Mouse (Mus musculus) limb, embryonic 11.5 days (tissue): ENCODE results near the gene Usp35. TPM values are rescaled to one million over a fixed set of nuclear protein-coding genes. Genes with fewer than 3 reads are reported as not detected.

Source experiments
- ATAC-seq: fragments of 200-750 bp; cut with Nextera tagmentation; 2 replicates; pipeline ENCODE4 v1.8.0; 2017; ENCODE audit warnings: low read depth; ENCODE audit not compliant: insufficient number of reproducible peaks, low FRiP score, low TSS enrichment
- DNase-seq: peaks from one replicate; pipeline ENCODE4 v3.0.0-alpha.2; 2015; ENCODE audit warnings: low spot score
- H3K27ac ChIP-seq: fragments of 300-500 bp; sonication (generic); replicated peaks from 2 replicates; pipeline ENCODE4 v1.5.1; 2014; ENCODE audit warnings: low read depth, mild to moderate bottlenecking, low read length
- H3K27me3 ChIP-seq: fragments of 300-500 bp; sonication (generic); 2 replicates; pipeline ENCODE4 v1.6.1; 2014; ENCODE audit warnings: mild to moderate bottlenecking, low read length, mixed read lengths; ENCODE audit not compliant: control insufficient read depth, insufficient read depth
- H3K36me3 ChIP-seq: fragments of 300-500 bp; sonication (generic); 2 replicates; pipeline ENCODE4 v1.6.1; 2014; ENCODE audit warnings: mild to moderate bottlenecking, low read length, moderate library complexity, mixed read lengths; ENCODE audit not compliant: control insufficient read depth, insufficient read depth
- H3K4me1 ChIP-seq: fragments of 300-500 bp; sonication (generic); 2 replicates; pipeline ENCODE4 v1.6.1; 2014; ENCODE audit warnings: low read length, mixed read lengths; ENCODE audit not compliant: control insufficient read depth, insufficient read depth
- H3K4me2 ChIP-seq: fragments of 300-500 bp; sonication (generic); 2 replicates; pipeline ENCODE4 v1.6.1; 2014; ENCODE audit warnings: low read depth, mild to moderate bottlenecking, moderate library complexity; ENCODE audit not compliant: severe bottlenecking
- H3K4me3 ChIP-seq: fragments of 300-500 bp; sonication (generic); 2 replicates; pipeline ENCODE4 v1.5.1; 2014; ENCODE audit warnings: low read depth, low read length
- H3K9ac ChIP-seq: fragments of 300-500 bp; sonication (generic); 2 replicates; pipeline ENCODE4 v1.6.1; 2014; ENCODE audit warnings: mild to moderate bottlenecking, low read length
- H3K9me3 ChIP-seq: fragments of 300-500 bp; sonication (generic); 2 replicates; pipeline ENCODE4 v1.6.1; 2016; ENCODE audit warnings: low read length; ENCODE audit not compliant: control insufficient read depth
- WGBS: fragments of 180-500 bp; shearing (Covaris S2); extraction: QIAGEN DNeasy Blood & Tissue Kit; methylation state at CpG from one replicate; pipeline ENCODE4 v1.1.7; 2014; 5-methylcytosine and 5-hydroxymethylcytosine counted together
- polyA plus RNA-seq: library from polyadenylated mRNA; unstranded; fragments of >200 nt; fragmentation: Nextera tagmentation; extraction: Ambion mirVana; gene quantifications from 2 replicates; pipeline ENCODE4 v1.2.1, GENCODE M21; 2014

Usp35 gene
- polyA plus RNA-seq, 1 experiment from 2014 or later: 2.5 TPM

DNA sequence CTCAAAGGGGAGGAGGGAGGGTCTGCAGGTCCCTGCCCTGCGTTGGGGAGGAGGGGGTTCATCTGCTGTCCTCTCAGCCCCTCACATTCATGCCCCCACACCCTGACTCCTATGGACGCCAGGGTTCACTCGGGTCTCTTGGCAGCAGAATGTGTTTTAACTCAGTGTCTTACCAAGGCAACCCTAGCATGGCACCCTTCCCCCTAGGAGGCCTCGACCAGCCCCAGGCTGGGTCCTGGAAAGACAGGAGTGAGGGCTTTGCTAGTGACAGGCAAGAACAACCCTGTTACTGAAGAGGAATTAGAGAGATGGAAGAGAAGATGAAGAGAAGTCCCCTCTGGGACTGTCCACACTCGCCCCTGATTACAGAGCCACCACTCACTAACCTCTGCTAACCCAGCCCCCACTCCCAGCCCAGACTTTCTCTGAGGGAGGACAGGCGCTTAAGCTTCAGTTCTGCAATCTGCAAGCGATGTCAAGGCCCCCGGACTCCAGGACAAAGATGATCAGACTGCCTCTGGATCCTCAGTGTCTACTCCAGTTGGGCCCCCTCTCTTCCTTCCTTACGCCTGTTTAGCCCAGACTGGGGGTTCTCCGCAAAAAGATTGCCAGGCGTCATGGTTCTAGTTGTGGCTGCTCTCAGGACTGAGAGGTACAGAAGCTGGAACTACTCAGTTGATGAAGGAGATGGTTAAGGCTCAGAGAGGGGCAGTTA lies 732 bp downstream of the Usp35 start:
- peak overlapping the region; percentile 56 for H3K4me2 ChIP-seq
- WGBS: 71% methylated on average over 11 of the region's 11 CpGs
- H3K27ac ChIP-seq: no peak overlapping the region

DNA sequence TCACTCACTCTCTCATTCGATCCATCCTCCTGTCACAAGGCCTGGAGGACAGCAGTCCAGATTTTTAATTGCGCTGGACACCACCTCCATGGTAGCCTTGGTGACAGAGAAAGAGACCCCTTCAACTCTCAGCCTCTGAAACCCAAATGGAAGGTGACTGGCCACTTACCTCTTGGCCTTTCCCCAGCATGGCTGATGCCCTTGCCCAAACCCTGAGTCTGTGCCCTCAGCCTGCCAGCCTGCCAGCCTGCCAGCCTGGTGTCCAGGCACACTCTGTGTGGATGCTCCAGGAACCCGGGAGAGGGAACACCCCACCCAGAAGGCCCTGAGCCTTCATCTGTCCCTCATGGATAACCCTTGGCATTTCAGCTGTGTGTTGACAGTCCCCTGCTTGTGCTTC lies 2.1 kb downstream of the Usp35 start:
- Histone ChIP-seq H3K4me1 (peaks cover 13% of the 10 kb centered on the region), H3K9me3 (no peaks in the 10 kb centered on the region), H3K9ac (no peak overlapping the region), H3K36me3 (no peaks in the 10 kb centered on the region), H3K4me3 (no peak overlapping the region), H3K27me3 (peaks cover 21% of the 10 kb centered on the region), H3K27ac (no peak overlapping the region), H3K4me2 (no peak overlapping the region)
- 87% methylated on average over 3 of the region's 3 CpGs for WGBS
- no peak for ATAC-seq
- no peak for DNase-seq

More for the DNA sequence above, 732 bp downstream of the Usp35 start:
- Histone ChIP-seq H3K9ac (peak overlapping the region; percentile 12), H3K36me3 (no peaks in the 10 kb centered on the region), H3K4me1 (peaks cover 6% of the 10 kb centered on the region; the same call in 1 of the 2 replicates), H3K9me3 (no peaks in the 10 kb centered on the region), H3K27me3 (peaks cover 7% of the 10 kb centered on the region), H3K4me3 (peak overlapping the region; percentile 80)
- ATAC-seq (no peak), DNase-seq (no peak)

DNA sequence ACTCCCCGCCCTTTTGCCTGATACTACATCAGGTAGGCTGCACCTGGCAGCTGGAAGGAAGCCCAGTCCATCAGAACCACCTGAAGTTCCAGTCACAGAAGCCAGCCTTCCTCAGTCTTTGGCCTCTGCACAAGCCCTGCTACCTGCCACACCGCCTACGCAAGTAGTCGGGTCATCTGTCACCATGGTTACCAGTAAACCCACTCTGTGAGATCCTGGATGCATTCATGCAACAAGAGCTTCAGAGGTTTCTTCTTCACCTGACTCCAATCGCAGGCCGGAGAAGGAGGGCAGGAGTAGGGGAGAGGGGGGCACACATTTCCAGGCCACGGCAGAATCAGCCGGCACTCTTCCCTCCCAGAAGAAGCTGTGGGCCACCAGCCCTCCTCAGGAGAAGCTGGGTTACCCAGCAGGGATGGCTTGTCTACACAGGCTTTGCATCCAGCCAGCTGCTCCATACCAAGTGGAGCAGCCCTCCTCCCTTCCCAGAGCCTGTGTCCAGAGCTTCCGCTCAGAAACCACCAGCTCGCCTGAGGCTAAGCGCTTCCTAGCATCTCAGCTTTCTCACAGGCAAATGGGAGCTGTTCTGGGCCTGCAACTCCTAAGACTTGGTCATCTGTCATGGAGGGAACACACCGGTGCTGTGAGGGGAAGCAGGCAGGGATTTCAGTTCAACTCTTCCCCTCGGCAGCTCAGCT lies 2.8 kb downstream of the Usp35 start:
- Histone ChIP-seq H3K27ac (no peak overlapping the region), H3K36me3 (no peaks in the 10 kb centered on the region), H3K4me1 (peaks cover 13% of the 10 kb centered on the region), H3K9me3 (no peaks in the 10 kb centered on the region), H3K27me3 (peaks cover 28% of the 10 kb centered on the region), H3K4me2 (no peak overlapping the region), H3K4me3 (no peak overlapping the region), H3K9ac (no peak overlapping the region)
- no peak for ATAC-seq
- 76% methylated on average over 13 of the region's 13 CpGs for WGBS
- DNase-seq: no peak

DNA sequence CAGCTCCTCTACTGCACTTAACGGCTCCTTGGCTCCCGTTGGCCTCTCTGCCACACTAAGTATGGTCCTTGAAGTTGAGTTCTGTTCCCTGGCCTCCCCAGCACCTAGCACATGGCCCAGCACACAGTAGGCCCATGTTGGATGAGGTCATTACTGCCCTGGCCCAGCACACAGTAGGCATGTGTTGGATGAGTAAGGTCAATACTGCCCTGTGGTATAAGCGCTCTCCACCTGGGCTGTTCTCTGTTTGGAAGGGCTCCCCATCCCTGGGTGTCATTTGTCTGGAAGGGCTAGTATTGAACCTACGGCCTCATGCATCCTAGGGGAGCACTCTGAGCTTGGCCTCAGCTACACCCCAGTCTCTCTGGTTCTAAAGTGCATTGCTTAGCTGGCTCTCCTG lies 4.4 kb downstream of the Usp35 start:
- H3K9ac ChIP-seq: no peak overlapping the region
- H3K4me1 ChIP-seq: peaks cover 10% of the 10 kb centered on the region
- H3K36me3 ChIP-seq: no peaks in the 10 kb centered on the region
- H3K27ac ChIP-seq: no peak overlapping the region
- DNase-seq: no peak
- no peak overlapping the region for H3K4me3 ChIP-seq
- H3K9me3 ChIP-seq: no peaks in the 10 kb centered on the region
- no peak for ATAC-seq
- H3K4me2 ChIP-seq: no peak overlapping the region
- H3K27me3 ChIP-seq: peaks cover 29% of the 10 kb centered on the region
- WGBS: 94% methylated on average over 4 of the region's 4 CpGs

DNA sequence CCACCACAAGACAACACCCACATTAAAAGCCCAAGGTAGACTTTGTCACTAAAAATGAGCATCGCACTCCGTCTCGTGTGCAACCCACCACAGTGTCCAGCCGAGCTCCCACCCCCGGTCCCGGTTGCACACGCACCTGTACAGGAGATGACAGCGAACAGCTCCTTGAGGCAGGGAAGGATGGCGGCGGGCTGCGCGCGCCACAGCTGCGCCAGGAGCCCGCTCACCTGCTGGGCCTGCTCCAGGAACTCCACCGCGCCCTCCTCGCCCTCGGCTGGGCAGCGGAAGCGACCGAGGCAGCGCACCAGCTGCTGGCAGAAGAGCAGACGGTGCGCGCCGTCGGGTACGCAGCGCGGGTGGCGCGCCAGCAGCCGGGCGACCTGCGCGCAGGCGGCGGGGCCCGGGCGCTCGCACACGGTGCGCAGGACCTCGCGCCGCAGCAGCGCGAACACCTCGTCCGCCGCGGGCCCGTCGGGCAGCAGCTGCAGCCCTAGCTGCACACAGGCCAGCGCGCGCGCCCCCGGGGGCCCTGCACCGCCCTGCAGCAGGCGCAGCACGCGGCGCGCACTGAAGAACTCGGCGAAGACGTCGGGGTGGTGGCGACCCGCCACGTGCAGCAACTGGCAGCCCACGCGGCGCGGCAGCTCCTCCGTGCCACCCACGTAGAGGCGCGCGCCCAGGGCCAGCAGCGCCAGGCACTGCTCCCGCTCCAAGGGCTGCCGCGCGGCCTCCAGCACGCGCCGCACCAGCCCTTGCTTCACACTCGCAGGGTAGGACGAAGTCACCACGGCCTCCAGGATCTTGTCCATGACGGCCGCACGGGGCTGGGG lies 6.4 kb downstream of the Usp35 start:
- Histone ChIP-seq H3K27me3 (peaks cover 29% of the 10 kb centered on the region), H3K4me3 (peak overlapping the region; percentile 24), H3K9me3 (no peaks in the 10 kb centered on the region), H3K9ac (peak overlapping the region; percentile 37; the same call in 1 of the 2 replicates), H3K27ac (no peak overlapping the region), H3K4me1 (peaks cover 7% of the 10 kb centered on the region), H3K36me3 (no peaks in the 10 kb centered on the region), H3K4me2 (peak overlapping the region; percentile 56)
- peak; percentile 46 for DNase-seq
- ATAC-seq: peak; percentile 32; the same call in 1 of the 2 replicates
- 12% methylated on average over 96 of the region's 96 CpGs for WGBS

DNA sequence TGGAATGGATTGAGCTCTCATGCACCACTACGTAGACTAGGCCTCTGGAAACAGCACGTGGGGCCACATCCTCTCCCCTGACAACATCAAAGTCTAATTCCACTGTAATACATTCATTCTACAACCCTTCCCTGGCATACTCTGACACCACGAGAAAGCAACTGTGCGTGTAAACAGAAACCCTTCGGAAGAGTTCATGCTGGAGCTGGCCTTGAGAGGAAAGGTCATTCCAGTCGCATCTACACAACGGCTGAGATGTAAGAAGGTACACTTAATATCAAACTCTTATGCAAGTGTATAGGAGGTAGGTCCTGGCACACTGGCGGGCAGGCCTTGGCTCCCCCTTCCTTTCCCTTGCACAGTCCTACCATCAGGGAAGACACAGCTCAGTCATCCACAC lies 7.5 kb downstream of the Usp35 start:
- no peak for DNase-seq
- H3K4me1 ChIP-seq: peaks cover 7% of the 10 kb centered on the region
- peaks cover 29% of the 10 kb centered on the region for H3K27me3 ChIP-seq
- no peaks in the 10 kb centered on the region for H3K9me3 ChIP-seq
- H3K9ac ChIP-seq: no peak overlapping the region
- H3K4me3 ChIP-seq: no peak overlapping the region
- H3K36me3 ChIP-seq: no peaks in the 10 kb centered on the region
- H3K27ac ChIP-seq: no peak overlapping the region
- WGBS: 90% methylated on average over 8 of the region's 8 CpGs
- no peak overlapping the region for H3K4me2 ChIP-seq
- ATAC-seq: no peak

DNA sequence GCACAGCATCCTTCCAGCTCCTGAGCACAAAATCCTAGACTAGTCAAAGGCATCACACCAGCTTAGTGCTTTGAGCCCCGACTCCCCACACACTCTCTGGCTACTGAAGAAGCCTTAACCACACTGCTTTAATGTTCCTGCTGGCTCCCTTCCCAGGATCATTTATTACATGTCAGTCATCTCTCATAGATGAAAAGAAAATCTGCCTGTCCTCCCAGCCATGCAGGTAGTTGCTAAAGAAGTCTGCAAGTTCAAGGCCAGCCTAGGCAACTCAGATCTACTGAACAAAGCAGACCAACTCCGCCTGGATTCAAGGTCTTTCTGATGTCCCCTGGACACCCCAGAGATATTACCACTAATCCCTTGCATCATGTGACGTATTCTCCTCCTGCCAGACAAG lies 14.1 kb downstream of the Usp35 start:
- DNase-seq (no peak), ATAC-seq (no peak)
- Histone ChIP-seq H3K4me1 (no peaks in the 10 kb centered on the region), H3K27ac (no peak overlapping the region), H3K4me2 (no peak overlapping the region), H3K9ac (no peak overlapping the region), H3K9me3 (no peaks in the 10 kb centered on the region), H3K27me3 (no peaks in the 10 kb centered on the region), H3K4me3 (no peak overlapping the region), H3K36me3 (no peaks in the 10 kb centered on the region)
- WGBS: 81% methylated on average over 3 of the region's 3 CpGs

DNA sequence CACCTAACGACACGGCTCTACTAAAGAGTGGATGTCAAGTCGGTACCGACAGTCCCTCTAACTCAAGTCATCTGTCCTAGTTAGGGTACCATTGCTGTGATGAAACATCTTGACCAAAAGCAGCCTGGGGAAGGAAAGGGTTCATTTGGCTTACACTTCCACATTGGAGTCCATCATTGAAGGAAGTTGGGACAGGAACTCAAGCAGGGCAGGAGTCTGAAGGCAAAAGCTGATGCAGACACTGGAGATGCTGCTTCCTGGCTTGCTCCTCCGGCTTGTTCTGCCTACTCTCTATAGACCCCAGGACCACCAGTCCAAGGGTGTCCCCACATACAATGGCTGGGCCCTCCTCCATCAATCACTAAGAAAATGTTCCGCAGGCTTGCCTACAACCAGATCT lies 16.2 kb downstream of the Usp35 start:
- Histone ChIP-seq H3K36me3 (no peaks in the 10 kb centered on the region), H3K9ac (no peak overlapping the region), H3K9me3 (no peaks in the 10 kb centered on the region), H3K27ac (no peak overlapping the region), H3K27me3 (no peaks in the 10 kb centered on the region), H3K4me2 (no peak overlapping the region), H3K4me3 (no peak overlapping the region), H3K4me1 (no peaks in the 10 kb centered on the region)
- ATAC-seq: no peak
- WGBS: 93% methylated on average over 6 of the region's 6 CpGs
- DNase-seq: no peak
